Mouse (Mus musculus) heart, adult 2 months (tissue): ENCODE measurements around the gene Nat8l. TPM values are rescaled to one million over a fixed set of nuclear protein-coding genes. Genes with fewer than 3 reads are reported as not detected.

Source experiments
- DNase-seq, 2 experiments: peaks; one replicate each; pipeline ENCODE4 v3.0.0; 2021
- H3K27ac ChIP-seq: fragments of 200-600 bp; 2 replicates; pipeline ENCODE4 v1.8.1; 2022
- H3K27me3 ChIP-seq: fragments of 200-500 bp; 2 replicates; pipeline ENCODE4 v1.6.1; 2012; ENCODE audit warnings: mild to moderate bottlenecking, low read length, inconsistent platforms, mixed read lengths; ENCODE audit not compliant: control insufficient read depth, insufficient read depth
- H3K36me3 ChIP-seq: fragments of 200-500 bp; 2 replicates; pipeline ENCODE4 v1.6.1; 2012; ENCODE audit warnings: low read length, inconsistent platforms; ENCODE audit not compliant: control insufficient read depth, insufficient read depth
- H3K4me1 ChIP-seq: fragments of 200-500 bp; 2 replicates; pipeline ENCODE4 v1.6.1; 2011; ENCODE audit warnings: low read length; ENCODE audit not compliant: control insufficient read depth, insufficient read depth
- H3K4me3 ChIP-seq: fragments of 200-600 bp; 2 replicates; pipeline ENCODE4 v1.8.1; 2022
- H3K79me2 ChIP-seq: fragments of 200-500 bp; replicated peaks from 2 replicates; pipeline ENCODE4 v1.6.1; 2012; ENCODE audit warnings: mild to moderate bottlenecking, inconsistent platforms, low read length, moderate library complexity, mixed read lengths; ENCODE audit not compliant: control insufficient read depth, insufficient read depth
- H3K9ac ChIP-seq: fragments of 200-500 bp; 2 replicates; pipeline ENCODE4 v1.6.1; 2012; ENCODE audit warnings: low read depth, mild to moderate bottlenecking, control low read depth, inconsistent platforms, low read length, mixed read lengths
- CTCF ChIP-seq: fragments of 200-600 bp; IDR thresholded peaks from 2 replicates; pipeline ENCODE4 v1.8.1; 2022; ENCODE audit warnings: antibody characterized with exemption, mild to moderate bottlenecking, moderate library complexity
- EP300 ChIP-seq: fragments of 200-500 bp; IDR thresholded peaks from 2 replicates; pipeline ENCODE4 v1.6.1; 2011; ENCODE audit warnings: low read depth, low read length, control low read depth; ENCODE audit not compliant: insufficient read depth
- POLR2A ChIP-seq: fragments of 200-500 bp; IDR thresholded peaks from 2 replicates; pipeline ENCODE4 v1.6.1; 2011; ENCODE audit warnings: mild to moderate bottlenecking, low read depth, low read length, control low read depth; ENCODE audit not compliant: insufficient read depth
- WGBS: fragments of 180-500 bp; shearing (Covaris S2); methylation state at CpG from one replicate; pipeline ENCODE4 v1.1.7; 2018; 5-methylcytosine and 5-hydroxymethylcytosine counted together
- intact Hi-C: fragments of 180-260 bp; cut with DNase I; formaldehyde crosslinking; loops from one replicate; pipeline ENCODE4 v1.15.1; 2025
- polyA plus RNA-seq: library from polyadenylated mRNA; depleted of rRNA; stranded (reverse); fragments of >200 nt; gene quantifications from 2 replicates; pipeline ENCODE4 v1.2.3, GENCODE M21; 2012
- total RNA-seq, 2 experiments: library from RNA; stranded (reverse); gene quantifications; 2 replicates each; pipeline ENCODE4 v1.2.3; 2021

Nat8l gene
- total and polyA plus RNA-seq, 3 experiments, result 1.1 to 5.7 (median 1.1) TPM

DNA sequence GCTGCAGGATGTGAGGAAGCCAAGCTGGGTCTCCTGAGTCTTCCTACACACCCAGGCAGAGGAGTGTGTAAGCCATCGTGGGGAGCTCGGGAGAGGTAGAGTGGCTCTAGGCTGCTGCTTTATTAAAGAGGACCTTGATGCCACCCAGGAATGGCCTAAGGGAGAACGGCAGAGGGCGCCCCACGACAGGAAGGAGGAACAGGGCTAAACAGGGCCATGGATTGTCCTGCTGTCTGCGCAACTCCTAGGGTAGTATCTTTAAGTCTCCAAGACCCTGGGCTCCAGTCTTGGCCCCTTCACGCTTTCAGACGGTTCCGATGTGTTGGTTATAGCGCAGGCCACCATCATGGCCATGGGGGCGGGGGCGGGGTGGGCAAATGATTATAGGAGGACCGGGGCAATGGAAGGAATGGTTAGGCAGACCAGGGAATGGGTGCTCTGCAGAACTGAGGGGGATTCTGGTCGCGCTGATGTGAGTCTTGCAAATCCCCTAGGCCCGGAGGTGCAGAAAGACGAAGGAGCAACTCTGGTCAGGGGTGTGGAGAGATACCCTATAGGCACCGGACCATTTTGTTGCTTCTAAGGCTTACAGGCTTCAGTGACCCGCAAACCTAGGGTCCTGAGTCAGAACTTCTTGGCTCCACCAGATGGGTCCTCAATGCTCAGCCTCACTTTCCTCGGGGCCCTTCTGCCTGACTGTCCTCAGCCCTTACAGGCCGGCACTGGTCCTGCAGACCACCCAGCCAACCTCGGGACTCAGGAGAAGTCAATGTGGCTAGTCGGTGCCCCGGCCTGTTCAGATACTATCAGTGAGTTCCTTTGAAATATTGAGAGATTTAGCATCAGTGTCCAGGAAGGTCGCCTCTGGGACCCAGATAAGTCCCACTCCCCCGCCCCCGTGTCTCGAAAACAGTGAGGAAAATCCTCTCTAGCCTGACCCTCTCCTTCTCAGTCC lies 836 bp upstream of the Nat8l start:
- Histone ChIP-seq H3K4me1 (no peaks in the 10 kb centered on the region), H3K27ac (no peak overlapping the region), H3K4me3 (no peak overlapping the region), H3K27me3 (peaks cover 16% of the 10 kb centered on the region), H3K9ac (no peak overlapping the region), H3K36me3 (no peaks in the 10 kb centered on the region), H3K79me2 (no peaks in the 10 kb centered on the region)
- peak; percentile 37 to 43 for DNase-seq
- TF ChIP-seq EP300 (no peak), CTCF (peak; percentile 58)
- intact Hi-C loops, result no loop called here
- 45% methylated on average over 28 of the region's 28 CpGs for whole genome bisulfite sequencing

DNA sequence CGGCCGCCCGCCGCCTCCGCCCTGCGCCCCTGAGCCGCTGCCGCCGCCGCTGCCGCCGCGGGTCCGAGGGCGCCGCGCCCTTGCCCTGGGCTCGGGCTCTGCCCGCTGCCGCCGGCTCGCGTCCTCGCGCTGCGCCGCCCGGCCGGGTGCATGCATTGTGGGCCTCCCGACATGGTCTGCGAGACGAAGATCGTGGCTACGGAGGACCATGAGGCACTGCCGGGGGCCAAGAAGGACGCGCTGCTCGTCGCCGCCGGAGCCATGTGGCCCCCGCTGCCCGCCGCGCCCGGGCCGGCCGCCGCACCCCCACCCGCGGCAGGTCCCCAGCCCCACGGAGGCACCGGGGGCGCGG lies 886 bp downstream of the Nat8l start:
- TF ChIP-seq EP300 (no peak), CTCF (no peak), POLR2A (no peak)
- DNase-seq, result no peak
- no peaks in the 10 kb centered on the region for H3K79me2 ChIP-seq
- intact Hi-C loops, result no loop called here
- H3K36me3 ChIP-seq, result no peaks in the 10 kb centered on the region
- no peaks in the 10 kb centered on the region for H3K4me1 ChIP-seq
- WGBS, result under 1% methylated on average over 55 of the region's 55 CpGs
- peak overlapping the region; percentile 39 for H3K9ac ChIP-seq
- H3K27ac ChIP-seq, result no peak overlapping the region
- peaks cover 16% of the 10 kb centered on the region for H3K27me3 ChIP-seq
- H3K4me3 ChIP-seq, result peak overlapping the region; percentile 55

DNA sequence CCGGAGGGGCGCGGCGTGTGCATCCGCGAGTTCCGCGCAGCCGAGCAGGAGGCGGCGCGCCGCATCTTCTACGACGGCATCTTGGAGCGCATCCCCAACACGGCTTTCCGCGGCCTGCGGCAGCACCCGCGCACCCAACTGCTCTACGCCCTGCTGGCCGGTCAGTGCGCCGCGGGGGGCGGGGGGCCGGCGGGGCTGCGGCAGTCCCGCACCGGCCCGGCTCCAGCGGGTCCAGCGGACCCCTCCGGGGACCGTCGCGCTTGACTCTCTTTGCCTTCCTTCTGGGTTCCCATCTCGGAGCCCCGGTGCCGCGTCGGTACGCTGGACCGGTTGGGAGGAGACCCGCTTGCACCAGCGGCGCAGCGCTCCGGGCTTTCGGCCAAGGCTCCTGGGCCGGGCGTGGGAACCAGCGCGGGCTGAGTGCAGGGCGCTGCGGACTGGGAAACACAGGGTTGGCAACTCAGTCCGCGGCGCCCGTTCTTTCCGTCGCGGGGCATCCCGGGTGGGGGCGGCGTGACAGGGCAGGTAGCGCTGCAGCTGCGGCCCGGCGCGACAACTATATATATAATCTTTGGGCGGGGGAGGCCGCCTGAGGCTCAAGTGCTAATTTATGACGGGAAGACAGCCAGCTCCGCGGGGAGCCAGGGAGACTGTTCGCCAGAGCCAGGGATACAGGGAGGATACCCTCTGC lies 1.4 kb downstream of the Nat8l start:
- TF ChIP-seq EP300 (no peak), POLR2A (no peak), CTCF (0 out of 2 replicates have a peak, but pooled peaks have one; percentile 1)
- H3K79me2 ChIP-seq, result no peaks in the 10 kb centered on the region
- peak overlapping the region; percentile 41 for H3K9ac ChIP-seq
- peak; percentile 65 to 70 for DNase-seq
- H3K36me3 ChIP-seq, result no peaks in the 10 kb centered on the region
- peaks cover 16% of the 10 kb centered on the region for H3K27me3 ChIP-seq
- under 1% methylated on average over 80 of the region's 80 CpGs for WGBS
- intact Hi-C loops, result no loop called here
- H3K27ac ChIP-seq, result no peak overlapping the region
- H3K4me3 ChIP-seq, result peak overlapping the region; percentile 55
- H3K4me1 ChIP-seq, result no peaks in the 10 kb centered on the region

DNA sequence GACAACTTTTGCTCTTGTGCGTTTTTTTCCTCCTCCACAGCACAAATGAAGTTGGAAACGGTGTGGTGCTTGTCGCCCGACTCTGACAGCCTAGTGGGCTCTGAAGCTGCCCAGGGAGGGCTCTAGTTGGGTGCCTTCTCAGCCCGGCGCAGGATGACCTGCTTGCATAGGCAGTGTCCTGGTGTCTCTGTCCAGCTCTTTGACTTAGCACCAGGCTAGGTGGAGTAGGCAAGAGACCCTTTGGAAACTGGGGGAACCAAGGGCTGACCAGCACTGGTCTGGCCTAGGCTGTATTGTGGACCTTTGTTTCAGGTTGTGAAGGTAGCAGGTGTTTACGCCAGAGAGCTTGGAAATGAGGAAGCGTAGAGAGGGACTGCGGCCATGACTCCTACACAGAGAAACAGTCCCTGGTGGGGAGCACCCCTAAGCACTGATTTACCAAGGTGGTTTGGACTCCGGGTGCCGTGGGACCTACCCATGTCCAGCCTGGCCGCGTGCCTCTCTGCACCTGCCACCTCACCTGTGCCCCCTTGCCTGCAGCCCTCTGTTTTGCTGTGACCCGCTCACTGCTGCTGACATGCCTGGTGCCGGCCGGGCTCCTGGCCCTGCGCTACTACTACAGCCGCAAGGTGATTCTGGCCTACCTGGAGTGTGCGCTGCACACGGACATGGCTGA lies 2.2 kb downstream of the Nat8l start:
- no peak for DNase-seq
- Histone ChIP-seq H3K36me3 (no peaks in the 10 kb centered on the region), H3K4me3 (no peak overlapping the region), H3K27ac (no peak overlapping the region), H3K27me3 (peaks cover 16% of the 10 kb centered on the region), H3K9ac (no peak overlapping the region), H3K4me1 (no peaks in the 10 kb centered on the region), H3K79me2 (no peaks in the 10 kb centered on the region)
- 79% methylated on average over 20 of the region's 20 CpGs for WGBS
- no peak for TF ChIP-seq POLR2A
- TF ChIP-seq CTCF, result no peak
- TF ChIP-seq EP300, result no peak
- intact Hi-C loops, result no loop called here

DNA sequence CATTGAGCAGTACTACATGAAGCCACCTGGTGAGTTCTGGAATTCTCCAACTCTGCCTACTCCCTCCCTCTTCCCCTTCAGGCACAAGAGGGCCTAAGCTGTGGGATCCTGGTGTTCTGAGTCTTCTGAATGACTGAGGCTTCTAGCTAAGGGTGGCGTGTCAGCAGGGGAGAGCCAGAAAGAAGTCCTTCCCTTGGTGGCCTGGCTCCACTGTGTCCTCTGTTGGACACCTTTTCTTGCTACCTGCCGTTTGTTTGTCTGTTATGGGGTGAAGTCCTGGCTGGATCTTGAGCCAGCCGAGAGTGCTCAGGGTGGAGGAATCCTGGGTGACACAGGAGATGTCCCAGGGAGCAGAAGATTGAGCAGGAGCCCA lies 2.7 kb downstream of the Nat8l start:
- no peaks in the 10 kb centered on the region for H3K36me3 ChIP-seq
- 89% methylated on average over 3 of the region's 3 CpGs for WGBS
- no peak overlapping the region for H3K27ac ChIP-seq
- TF ChIP-seq CTCF (no peak), EP300 (no peak), POLR2A (no peak)
- peaks cover 16% of the 10 kb centered on the region for H3K27me3 ChIP-seq
- H3K4me1 ChIP-seq, result no peaks in the 10 kb centered on the region
- no peaks in the 10 kb centered on the region for H3K79me2 ChIP-seq
- no peak overlapping the region for H3K4me3 ChIP-seq
- no peak for DNase-seq
- H3K9ac ChIP-seq, result no peak overlapping the region
- intact Hi-C loops, result no loop called here
